Mouse (Mus musculus) heart, embryonic 16.5 days (tissue): ENCODE measurements around the gene Sike1. TPM values are rescaled to one million over a fixed set of nuclear protein-coding genes. Genes with fewer than 3 reads are reported as not detected.

Source experiments
- ATAC-seq: fragments of 200-750 bp; cut with Nextera tagmentation; replicated peaks from 2 replicates; pipeline ENCODE4 v1.8.0; 2017; ENCODE audit warnings: moderate number of reproducible peaks; ENCODE audit not compliant: insufficient read depth, low FRiP score; ENCODE audit errors: extremely low read depth
- H3K27ac ChIP-seq: fragments of 300-500 bp; sonication (generic); 2 replicates; pipeline ENCODE4 v1.5.1; 2014; ENCODE audit warnings: mild to moderate bottlenecking, low read length, control low read depth, moderate library complexity
- H3K27me3 ChIP-seq: fragments of 300-500 bp; sonication (generic); 2 replicates; pipeline ENCODE4 v1.6.1; 2014; ENCODE audit warnings: low read length, mixed read lengths; ENCODE audit not compliant: control insufficient read depth, insufficient read depth
- H3K36me3 ChIP-seq: fragments of 300-500 bp; sonication (generic); 2 replicates; pipeline ENCODE4 v1.6.1; 2014; ENCODE audit not compliant: control insufficient read depth, insufficient read depth
- H3K4me1 ChIP-seq: fragments of 300-500 bp; sonication (generic); 2 replicates; pipeline ENCODE4 v1.6.1; 2014; ENCODE audit warnings: low read length, mixed read lengths; ENCODE audit not compliant: control insufficient read depth, insufficient read depth
- H3K4me2 ChIP-seq: fragments of 300-500 bp; sonication (generic); 2 replicates; pipeline ENCODE4 v1.6.1; 2014; ENCODE audit warnings: low read depth, mild to moderate bottlenecking, control low read depth, low read length
- H3K4me3 ChIP-seq: fragments of 300-500 bp; sonication (generic); 2 replicates; pipeline ENCODE4 v1.5.1; 2014; ENCODE audit warnings: mild to moderate bottlenecking, control low read depth, low read length
- H3K9ac ChIP-seq: fragments of 300-500 bp; sonication (generic); 2 replicates; pipeline ENCODE4 v1.6.1; 2014; ENCODE audit warnings: low read length, control low read depth
- H3K9me3 ChIP-seq: fragments of 300-500 bp; sonication (generic); replicated peaks from 2 replicates; pipeline ENCODE4 v1.6.1; 2016; ENCODE audit warnings: low read length; ENCODE audit not compliant: control insufficient read depth
- WGBS: fragments of 180-500 bp; shearing (Covaris S2); extraction: QIAGEN DNeasy Blood & Tissue Kit; methylation state at CpG from one replicate; pipeline ENCODE4 v1.1.7; 2014; 5-methylcytosine and 5-hydroxymethylcytosine counted together
- polyA plus RNA-seq: library from polyadenylated mRNA; unstranded; fragments of >200 nt; fragmentation: Nextera tagmentation; extraction: Ambion mirVana; gene quantifications from 2 replicates; pipeline ENCODE4 v1.2.1, GENCODE M21; 2015

Gene Sike1
- polyA plus RNA-seq, result 63.6 and 83.8 TPM in 2 replicates

GRCm38 (mm10) chr3:102995605-102996321 lies at the start of gene Sike1:
Gene Sike1, plus strand, starts transcription at chr3:102995708.
- no peaks in the 10 kb centered on the region for H3K27me3 ChIP-seq
- H3K4me3 ChIP-seq, result peak within 1 kb of the TSS; percentile 86
- WGBS, result under 1% methylated on average over 59 of the region's 60 CpGs
- peak; percentile 97 for ATAC-seq
- peaks cover 22% of the 10 kb centered on the region for H3K36me3 ChIP-seq
- H3K9ac ChIP-seq, result peak within 1 kb of the TSS; percentile 93
- peaks cover 6% of the 10 kb centered on the region for H3K4me1 ChIP-seq
- peak within 1 kb of the TSS; percentile 70 for H3K4me2 ChIP-seq
- 0 out of 2 replicates have a peak, but pooled peaks cover 2% of the 10 kb centered on the region for H3K9me3 ChIP-seq
- H3K27ac ChIP-seq, result peak within 1 kb of the TSS; percentile 96

GRCm38 (mm10) chr3:102946312-102946711 lies 49.2 kb upstream of the Sike1 start:
- Histone ChIP-seq H3K9me3 (no peaks in the 10 kb centered on the region), H3K4me3 (no peak overlapping the region), H3K9ac (no peak overlapping the region), H3K4me2 (no peak overlapping the region), H3K27me3 (no peaks in the 10 kb centered on the region), H3K4me1 (no peaks in the 10 kb centered on the region), H3K27ac (no peak overlapping the region), H3K36me3 (no peaks in the 10 kb centered on the region)
- 75% methylated on average over 3 of the region's 3 CpGs for WGBS
- no peak for ATAC-seq

GRCm38 (mm10) chr3:102946861-102947260 lies 48.6 kb upstream of the Sike1 start:
- 65% methylated on average over 5 of the region's 5 CpGs for WGBS
- no peak overlapping the region for H3K4me3 ChIP-seq
- H3K36me3 ChIP-seq, result no peaks in the 10 kb centered on the region
- no peaks in the 10 kb centered on the region for H3K27me3 ChIP-seq
- H3K9ac ChIP-seq, result no peak overlapping the region
- no peak overlapping the region for H3K27ac ChIP-seq
- no peaks in the 10 kb centered on the region for H3K4me1 ChIP-seq
- no peak for ATAC-seq
- no peaks in the 10 kb centered on the region for H3K9me3 ChIP-seq
- H3K4me2 ChIP-seq, result no peak overlapping the region

GRCm38 (mm10) chr3:102954476-102954875 lies 41.0 kb upstream of the Sike1 start:
- no peak for ATAC-seq
- Histone ChIP-seq H3K4me1 (no peaks in the 10 kb centered on the region), H3K4me2 (no peak overlapping the region), H3K36me3 (no peaks in the 10 kb centered on the region), H3K9me3 (no peaks in the 10 kb centered on the region), H3K27ac (no peak overlapping the region), H3K27me3 (no peaks in the 10 kb centered on the region), H3K4me3 (no peak overlapping the region), H3K9ac (no peak overlapping the region)
- WGBS, result 87% methylated on average over 12 of the region's 12 CpGs

GRCm38 (mm10) chr3:102955143-102955542 lies 40.4 kb upstream of the Sike1 start:
- WGBS, result 88% methylated on average over 3 of the region's 3 CpGs
- Histone ChIP-seq H3K27ac (no peak overlapping the region), H3K27me3 (no peaks in the 10 kb centered on the region), H3K4me3 (no peak overlapping the region), H3K4me2 (no peak overlapping the region), H3K36me3 (no peaks in the 10 kb centered on the region), H3K9me3 (no peaks in the 10 kb centered on the region), H3K4me1 (no peaks in the 10 kb centered on the region), H3K9ac (no peak overlapping the region)
- ATAC-seq, result no peak

GRCm38 (mm10) chr3:102955596-102955995 lies 39.9 kb upstream of the Sike1 start:
- H3K9me3 ChIP-seq, result no peaks in the 10 kb centered on the region
- H3K4me2 ChIP-seq, result no peak overlapping the region
- WGBS, result 34% methylated on average over 3 of the region's 3 CpGs
- H3K27me3 ChIP-seq, result no peaks in the 10 kb centered on the region
- no peak overlapping the region for H3K4me3 ChIP-seq
- ATAC-seq, result no peak
- no peak overlapping the region for H3K9ac ChIP-seq
- H3K27ac ChIP-seq, result no peak overlapping the region
- H3K36me3 ChIP-seq, result no peaks in the 10 kb centered on the region
- no peaks in the 10 kb centered on the region for H3K4me1 ChIP-seq

GRCm38 (mm10) chr3:102964033-102964432 lies 31.5 kb upstream of the Sike1 start, which contains the start of gene Nr1h5:
Gene Nr1h5, minus strand, starts transcription at chr3:102964133.
- H3K9ac ChIP-seq, result no peak within 1 kb of the TSS
- no peak within 1 kb of the TSS for H3K4me3 ChIP-seq
- H3K36me3 ChIP-seq, result no peaks in the 10 kb centered on the region
- H3K4me2 ChIP-seq, result no peak within 1 kb of the TSS
- no peaks in the 10 kb centered on the region for H3K9me3 ChIP-seq
- 10% methylated on average over 3 of the region's 3 CpGs for WGBS
- ATAC-seq, result no peak
- H3K27me3 ChIP-seq, result no peaks in the 10 kb centered on the region
- H3K27ac ChIP-seq, result no peak within 1 kb of the TSS
- no peaks in the 10 kb centered on the region for H3K4me1 ChIP-seq

GRCm38 (mm10) chr3:102970067-102970466 lies 25.4 kb upstream of the Sike1 start:
- Histone ChIP-seq H3K4me2 (no peak overlapping the region), H3K4me1 (no peaks in the 10 kb centered on the region), H3K27ac (no peak overlapping the region), H3K36me3 (no peaks in the 10 kb centered on the region), H3K27me3 (no peaks in the 10 kb centered on the region), H3K9ac (no peak overlapping the region), H3K4me3 (no peak overlapping the region), H3K9me3 (no peaks in the 10 kb centered on the region)
- WGBS, result 72% methylated on average over 9 of the region's 9 CpGs
- ATAC-seq, result no peak

- no peak for ATAC-seq
- 86% methylated on average over 3 of the region's 3 CpGs for WGBS
- no peak overlapping the region for H3K27ac ChIP-seq
Measured at GRCm38 (mm10) chr3:102970508-102970907, 25.0 kb upstream of the Sike1 start.

More at GRCm38 (mm10) chr3:102970508-102970907, 25.0 kb upstream of the Sike1 start:
- no peak overlapping the region for H3K9ac ChIP-seq
- H3K9me3 ChIP-seq, result no peaks in the 10 kb centered on the region
- H3K27me3 ChIP-seq, result no peaks in the 10 kb centered on the region
- H3K4me3 ChIP-seq, result no peak overlapping the region
- H3K36me3 ChIP-seq, result no peaks in the 10 kb centered on the region
- no peak overlapping the region for H3K4me2 ChIP-seq
- H3K4me1 ChIP-seq, result no peaks in the 10 kb centered on the region
